Mouse (Mus musculus): ENCODE data around the gene Egr4. TPM values are rescaled to one million over a fixed set of nuclear protein-coding genes. Genes with fewer than 3 reads are reported as not detected.

The Egr4 gene
- polyA plus RNA-seq, 1 experiment from 2014 or later, result not detected

GRCm38 (mm10) chr6:85472542-85472941 lies 40.8 kb downstream of the Egr4 start:
- H3K36me3 ChIP-seq (replicated peaks), result peaks cover 22% of the 10 kb centered on the region
- 44% methylated on average over 5 of the region's 5 CpGs for WGBS (ENCODE audit: insufficient replicate concordance)
- no peaks in the 10 kb centered on the region for H3K4me1 ChIP-seq (replicated peaks)
- H3K9ac ChIP-seq, result no peak overlapping the region
- ATAC-seq (ENCODE audit: insufficient read depth), result no peak
- H3K9me3 ChIP-seq (replicated peaks), result no peaks in the 10 kb centered on the region
- H3K4me2 ChIP-seq, result no peak overlapping the region
- H3K27ac ChIP-seq (replicated peaks), result no peak overlapping the region
- no peak overlapping the region for H3K4me3 ChIP-seq (replicated peaks)
- peaks cover 11% of the 10 kb centered on the region for H3K27me3 ChIP-seq

GRCm38 (mm10) chr6:85471962-85472361 lies 41.4 kb downstream of the Egr4 start:
- H3K9me3 ChIP-seq (replicated peaks), result no peaks in the 10 kb centered on the region
- no peak overlapping the region for H3K27ac ChIP-seq (replicated peaks)
- H3K27me3 ChIP-seq, result peaks cover 8% of the 10 kb centered on the region
- peaks cover 28% of the 10 kb centered on the region for H3K36me3 ChIP-seq (replicated peaks)
- no peak overlapping the region for H3K4me2 ChIP-seq
- H3K9ac ChIP-seq, result no peak overlapping the region
- 52% methylated on average over 8 of the region's 8 CpGs for WGBS (ENCODE audit: insufficient replicate concordance)
- no peak for ATAC-seq (ENCODE audit: insufficient read depth)
- H3K4me1 ChIP-seq (replicated peaks), result no peaks in the 10 kb centered on the region
- no peak overlapping the region for H3K4me3 ChIP-seq (replicated peaks)

GRCm38 (mm10) chr6:85469660-85470430 lies 43.5 kb downstream of the Egr4 start:
- no peak for ATAC-seq (ENCODE audit: insufficient read depth)
- 71% methylated on average over 5 of the region's 5 CpGs for WGBS (ENCODE audit: insufficient replicate concordance)
- H3K9ac ChIP-seq, result no peak overlapping the region

GRCm38 (mm10) chr6:85465381-85465780 lies 48.0 kb downstream of the Egr4 start:
- Histone ChIP-seq H3K4me2 (no peak overlapping the region), H3K4me3 (replicated peaks) (no peak overlapping the region), H3K27me3 (no peaks in the 10 kb centered on the region), H3K9ac (no peak overlapping the region), H3K9me3 (replicated peaks) (no peaks in the 10 kb centered on the region), H3K27ac (replicated peaks) (no peak overlapping the region), H3K36me3 (replicated peaks) (peaks cover 93% of the 10 kb centered on the region), H3K4me1 (replicated peaks) (no peaks in the 10 kb centered on the region)
- ATAC-seq (ENCODE audit: insufficient read depth), result no peak

More at GRCm38 (mm10) chr6:85469660-85470430, 43.5 kb downstream of the Egr4 start:
- Histone ChIP-seq H3K4me3 (replicated peaks) (no peak overlapping the region), H3K4me1 (replicated peaks) (no peaks in the 10 kb centered on the region), H3K27me3 (peaks cover 4% of the 10 kb centered on the region; the same call in 1 of the 2 replicates), H3K4me2 (no peak overlapping the region), H3K9me3 (replicated peaks) (no peaks in the 10 kb centered on the region), H3K27ac (replicated peaks) (no peak overlapping the region), H3K36me3 (replicated peaks) (peaks cover 49% of the 10 kb centered on the region)

Other genes with a start within 250 kb of the Egr4 start
- 1.6 and 1.9 TPM in 2 replicates for gene Sfxn5, start 180.2 kb downstream of the Egr4 start, polyA plus RNA-seq (2015; fragmentation: Nextera tagmentation; extraction: Ambion mirVana)
- gene Rab11fip5, start 139.0 kb downstream of the Egr4 start, polyA plus RNA-seq (2015; fragmentation: Nextera tagmentation; extraction: Ambion mirVana), result 0.86 and 1.3 TPM in 2 replicates
- not detected in 2 replicates for gene Noto, start 89.7 kb downstream of the Egr4 start, polyA plus RNA-seq (2015; fragmentation: Nextera tagmentation; extraction: Ambion mirVana)
- 20.1 and 21.4 TPM in 2 replicates for gene Smyd5, start 81.6 kb downstream of the Egr4 start, polyA plus RNA-seq (2015; fragmentation: Nextera tagmentation; extraction: Ambion mirVana)
- gene Cct7, start 62.1 kb downstream of the Egr4 start, polyA plus RNA-seq (2015; fragmentation: Nextera tagmentation; extraction: Ambion mirVana), result 260 and 270 TPM in 2 replicates
- 25.7 and 26.8 TPM in 2 replicates for gene Pradc1, start 61.6 kb downstream of the Egr4 start, polyA plus RNA-seq (2015; fragmentation: Nextera tagmentation; extraction: Ambion mirVana)
- not detected in 2 replicates for gene Fbxo41, start 10.6 kb downstream of the Egr4 start, polyA plus RNA-seq (2015; fragmentation: Nextera tagmentation; extraction: Ambion mirVana)
- 1.5 and 1.9 TPM in 2 replicates for gene Alms1, start 73.9 kb upstream of the Egr4 start, polyA plus RNA-seq (2015; fragmentation: Nextera tagmentation; extraction: Ambion mirVana)
- not detected in 2 replicates for gene Nat8f7, start 199.6 kb upstream of the Egr4 start, polyA plus RNA-seq (2015; fragmentation: Nextera tagmentation; extraction: Ambion mirVana)

All from liver, embryonic 15.5 days (tissue).